Mouse (Mus musculus): ENCODE results near the gene Otulinl. TPM values are rescaled to one million over a fixed set of nuclear protein-coding genes. Genes with fewer than 3 reads are reported as not detected.

Gene Otulinl
- polyA plus RNA-seq, 1 experiment, result 0.09 TPM

DNA sequence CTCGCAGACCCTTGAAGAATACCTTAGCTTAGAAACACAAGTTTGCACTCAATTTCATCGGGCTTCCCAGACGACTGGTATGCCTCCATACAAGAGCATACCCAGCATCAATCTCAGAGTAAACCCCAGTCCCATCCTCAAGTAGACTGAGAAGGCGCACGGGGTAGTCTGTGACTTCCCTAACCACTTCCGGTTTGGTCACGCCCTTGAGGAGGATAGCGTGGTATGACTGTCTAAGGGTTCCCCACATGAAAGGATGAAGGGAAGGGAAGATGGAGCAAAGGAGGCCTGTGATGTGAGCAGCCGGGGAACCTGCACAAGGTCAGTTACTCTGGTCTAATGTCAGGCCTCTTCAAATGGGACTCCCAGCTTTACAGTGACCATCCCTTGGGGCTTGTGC lies 53.6 kb downstream of the Otulinl start:
- Histone ChIP-seq H3K79me3 (ENCODE audit: low read depth) (peaks cover 72% of the 10 kb centered on the region), H3K36me3 (ENCODE audit: control insufficient read depth, insufficient read depth) (peaks cover 55% of the 10 kb centered on the region), H3K4me3 (ENCODE audit: insufficient read depth, poor library complexity, severe bottlenecking) (no peak overlapping the region), H3ac (ENCODE audit: control insufficient read depth, insufficient read length, low read depth) (no peak overlapping the region), H3K27me3 (ENCODE audit: control insufficient read depth, insufficient read depth, insufficient read length) (no peaks in the 10 kb centered on the region), H3K79me2 (ENCODE audit: control insufficient read depth, insufficient read depth) (peaks cover 85% of the 10 kb centered on the region)
- TF ChIP-seq CEBPB (IDR thresholded peaks at IDR 0.05; ENCODE audit: low read depth), result no peak
- no peak for TF ChIP-seq MYOG (IDR thresholded peaks at IDR 0.05; ENCODE audit: control insufficient read depth, extremely low read depth, insufficient read length)
- no peak for TF ChIP-seq USF1 (IDR thresholded peaks at IDR 0.05; ENCODE audit: low read depth)
- TF ChIP-seq CTCF (IDR thresholded peaks at IDR 0.05; ENCODE audit: control insufficient read depth, insufficient read depth, insufficient read length), result no peak
- no peak for TF ChIP-seq MAX (IDR thresholded peaks at IDR 0.05)
- no peak for TF ChIP-seq MYOD1 (IDR thresholded peaks at IDR 0.05; ENCODE audit: control insufficient read depth, insufficient read length, low read depth)
- no peak for TF ChIP-seq FOSL1 (IDR thresholded peaks at IDR 0.05; ENCODE audit: insufficient read depth, low read length, poor library complexity, severe bottlenecking)

DNA sequence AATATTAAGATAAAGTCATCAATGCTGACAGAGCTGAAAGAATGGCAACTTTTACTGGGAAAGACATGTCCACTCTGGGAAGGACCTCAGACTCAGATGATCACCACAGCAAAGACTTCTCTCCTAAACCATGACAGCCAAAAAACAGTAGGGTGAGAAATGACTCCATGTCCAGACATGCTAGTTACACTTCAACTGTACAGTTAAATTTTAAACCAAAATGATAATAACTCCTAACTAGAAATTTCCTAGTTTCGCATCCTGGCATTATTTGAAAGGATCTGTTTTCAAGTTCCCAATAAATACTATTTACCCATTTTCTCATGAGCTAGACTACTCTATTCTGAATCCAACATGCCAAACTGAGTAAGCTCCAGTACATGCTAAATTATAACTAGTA lies 55.1 kb downstream of the Otulinl start:
- H3K4me3 ChIP-seq (ENCODE audit: insufficient read depth, poor library complexity, severe bottlenecking), result no peak overlapping the region
- peaks cover 99% of the 10 kb centered on the region for H3K79me2 ChIP-seq (ENCODE audit: control insufficient read depth, insufficient read depth)
- peaks cover 77% of the 10 kb centered on the region for H3K79me3 ChIP-seq (ENCODE audit: low read depth)
- H3ac ChIP-seq (ENCODE audit: control insufficient read depth, insufficient read length, low read depth), result no peak overlapping the region
- H3K36me3 ChIP-seq (ENCODE audit: control insufficient read depth, insufficient read depth), result peaks cover 65% of the 10 kb centered on the region
- no peak for TF ChIP-seq CTCF (IDR thresholded peaks at IDR 0.05; ENCODE audit: control insufficient read depth, insufficient read depth, insufficient read length)
- TF ChIP-seq MAX (IDR thresholded peaks at IDR 0.05), result no peak
- no peak for TF ChIP-seq FOSL1 (IDR thresholded peaks at IDR 0.05; ENCODE audit: insufficient read depth, low read length, poor library complexity, severe bottlenecking)
- no peak for TF ChIP-seq CEBPB (IDR thresholded peaks at IDR 0.05; ENCODE audit: low read depth)
- no peak for TF ChIP-seq MYOG (IDR thresholded peaks at IDR 0.05; ENCODE audit: control insufficient read depth, extremely low read depth, insufficient read length)
- no peak for TF ChIP-seq MYOD1 (IDR thresholded peaks at IDR 0.05; ENCODE audit: control insufficient read depth, insufficient read length, low read depth)
- TF ChIP-seq USF1 (IDR thresholded peaks at IDR 0.05; ENCODE audit: low read depth), result no peak
- H3K27me3 ChIP-seq (ENCODE audit: control insufficient read depth, insufficient read depth, insufficient read length), result no peaks in the 10 kb centered on the region

DNA sequence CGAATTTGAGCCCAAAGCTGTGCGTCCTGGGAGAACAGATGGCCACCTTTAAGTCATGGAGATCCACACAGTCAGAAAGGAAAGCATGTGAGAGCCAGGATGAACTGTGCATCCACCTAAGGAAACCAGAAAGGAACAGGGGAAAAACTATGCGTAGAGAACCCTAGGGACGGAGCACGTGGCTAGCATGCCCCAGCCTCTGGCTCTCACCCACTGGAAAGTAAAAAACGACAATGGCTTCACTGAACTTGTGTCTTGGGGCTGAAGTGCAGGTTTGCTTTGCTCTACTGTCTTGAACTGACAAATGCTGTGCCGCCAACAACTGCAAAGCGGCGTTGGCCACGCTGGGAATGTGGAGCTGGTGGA lies 55.5 kb downstream of the Otulinl start:
- Histone ChIP-seq H3ac (ENCODE audit: control insufficient read depth, insufficient read length, low read depth) (no peak overlapping the region), H3K36me3 (ENCODE audit: control insufficient read depth, insufficient read depth) (peaks cover 69% of the 10 kb centered on the region), H3K79me2 (ENCODE audit: control insufficient read depth, insufficient read depth) (peaks cover 99% of the 10 kb centered on the region), H3K4me3 (ENCODE audit: insufficient read depth, poor library complexity, severe bottlenecking) (no peak overlapping the region), H3K79me3 (ENCODE audit: low read depth) (peaks cover 77% of the 10 kb centered on the region), H3K27me3 (ENCODE audit: control insufficient read depth, insufficient read depth, insufficient read length) (no peaks in the 10 kb centered on the region)
- TF ChIP-seq USF1 (IDR thresholded peaks at IDR 0.05; ENCODE audit: low read depth) (no peak), FOSL1 (IDR thresholded peaks at IDR 0.05; ENCODE audit: insufficient read depth, low read length, poor library complexity, severe bottlenecking) (no peak), MAX (IDR thresholded peaks at IDR 0.05) (no peak), MYOD1 (IDR thresholded peaks at IDR 0.05; ENCODE audit: control insufficient read depth, insufficient read length, low read depth) (no peak), CTCF (IDR thresholded peaks at IDR 0.05; ENCODE audit: control insufficient read depth, insufficient read depth, insufficient read length) (no peak), MYOG (IDR thresholded peaks at IDR 0.05; ENCODE audit: control insufficient read depth, extremely low read depth, insufficient read length) (no peak), CEBPB (IDR thresholded peaks at IDR 0.05; ENCODE audit: low read depth) (no peak)

DNA sequence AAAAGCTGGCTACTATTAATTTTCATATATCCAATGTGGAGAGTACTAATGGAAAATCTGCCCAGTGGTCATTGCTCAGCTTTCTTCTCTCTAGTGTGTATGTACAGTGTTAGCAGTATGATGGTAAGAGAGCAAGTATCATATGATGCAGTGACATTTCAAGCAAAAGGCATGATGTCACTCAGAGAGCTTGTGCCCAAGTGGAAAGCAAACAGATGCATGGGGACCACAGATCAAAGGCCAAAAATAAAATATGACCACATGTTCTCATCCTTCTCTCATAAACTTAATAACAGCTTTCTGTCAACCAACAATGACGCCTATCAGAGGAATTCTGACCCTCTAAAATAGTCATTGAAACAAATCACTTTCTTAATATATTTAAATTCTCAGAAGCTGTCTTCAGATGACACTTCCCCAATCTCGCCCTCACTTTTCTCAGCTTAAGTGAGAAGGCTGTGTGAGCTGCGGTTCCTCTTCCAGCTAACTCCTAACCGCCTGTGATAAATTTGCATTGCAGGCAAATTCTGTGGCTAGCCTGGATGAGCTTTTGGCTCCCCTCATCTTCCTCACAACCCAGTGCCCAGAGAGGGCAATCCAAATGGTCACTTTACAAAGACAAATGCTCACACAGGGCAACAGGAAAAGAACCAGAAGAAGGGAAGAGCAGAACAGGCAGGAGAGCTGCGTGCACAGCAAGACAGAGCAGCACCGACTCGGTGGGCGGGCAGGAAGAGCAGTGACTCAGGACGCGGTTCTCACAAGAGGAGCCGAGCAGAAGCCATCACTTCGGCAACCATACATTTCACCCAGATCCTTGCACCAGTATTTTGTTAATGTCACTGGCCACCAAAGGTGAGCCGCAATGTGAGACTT lies 56.1 kb downstream of the Otulinl start:
- Histone ChIP-seq H3K4me3 (ENCODE audit: insufficient read depth, poor library complexity, severe bottlenecking) (no peak overlapping the region), H3K36me3 (ENCODE audit: control insufficient read depth, insufficient read depth) (peaks cover 75% of the 10 kb centered on the region), H3K79me2 (ENCODE audit: control insufficient read depth, insufficient read depth) (peaks cover 99% of the 10 kb centered on the region), H3K79me3 (ENCODE audit: low read depth) (peaks cover 77% of the 10 kb centered on the region), H3K27me3 (ENCODE audit: control insufficient read depth, insufficient read depth, insufficient read length) (no peaks in the 10 kb centered on the region), H3ac (ENCODE audit: control insufficient read depth, insufficient read length, low read depth) (no peak overlapping the region)
- TF ChIP-seq CEBPB (IDR thresholded peaks at IDR 0.05; ENCODE audit: low read depth) (no peak), MYOG (IDR thresholded peaks at IDR 0.05; ENCODE audit: control insufficient read depth, extremely low read depth, insufficient read length) (no peak), MYOD1 (IDR thresholded peaks at IDR 0.05; ENCODE audit: control insufficient read depth, insufficient read length, low read depth) (no peak), CTCF (IDR thresholded peaks at IDR 0.05; ENCODE audit: control insufficient read depth, insufficient read depth, insufficient read length) (no peak), MAX (IDR thresholded peaks at IDR 0.05) (no peak), USF1 (IDR thresholded peaks at IDR 0.05; ENCODE audit: low read depth) (no peak), FOSL1 (IDR thresholded peaks at IDR 0.05; ENCODE audit: insufficient read depth, low read length, poor library complexity, severe bottlenecking) (no peak)

DNA sequence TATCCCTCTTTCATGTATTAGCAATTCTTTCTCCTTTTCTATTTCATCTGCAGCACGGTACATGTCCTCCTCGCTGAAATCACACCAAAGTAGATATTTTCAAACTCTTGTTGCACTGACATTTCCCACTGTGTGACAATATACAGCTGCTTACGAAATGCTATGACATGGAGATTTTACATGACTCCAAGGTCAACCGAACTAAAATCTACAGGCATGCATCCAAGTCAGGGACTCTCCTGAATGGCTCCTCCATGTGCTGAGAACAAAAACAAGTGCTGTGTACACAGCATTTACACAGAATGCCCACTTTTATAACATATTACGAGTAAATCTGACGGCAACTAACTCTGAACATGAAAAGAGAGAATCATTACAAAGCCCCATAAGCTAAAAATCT lies 58.1 kb downstream of the Otulinl start:
- no peak for TF ChIP-seq CTCF (IDR thresholded peaks at IDR 0.05; ENCODE audit: control insufficient read depth, insufficient read depth, insufficient read length)
- no peak for TF ChIP-seq MYOG (IDR thresholded peaks at IDR 0.05; ENCODE audit: control insufficient read depth, extremely low read depth, insufficient read length)
- TF ChIP-seq USF1 (IDR thresholded peaks at IDR 0.05; ENCODE audit: low read depth), result no peak
- no peak for TF ChIP-seq CEBPB (IDR thresholded peaks at IDR 0.05; ENCODE audit: low read depth)
- TF ChIP-seq MYOD1 (IDR thresholded peaks at IDR 0.05; ENCODE audit: control insufficient read depth, insufficient read length, low read depth), result no peak

More for the DNA sequence above, 58.1 kb downstream of the Otulinl start:
- Histone ChIP-seq H3K79me3 (ENCODE audit: low read depth) (peaks cover 59% of the 10 kb centered on the region), H3ac (ENCODE audit: control insufficient read depth, insufficient read length, low read depth) (no peak overlapping the region), H3K27me3 (ENCODE audit: control insufficient read depth, insufficient read depth, insufficient read length) (no peaks in the 10 kb centered on the region), H3K79me2 (ENCODE audit: control insufficient read depth, insufficient read depth) (peaks cover 81% of the 10 kb centered on the region), H3K4me3 (ENCODE audit: insufficient read depth, poor library complexity, severe bottlenecking) (no peak overlapping the region), H3K36me3 (ENCODE audit: control insufficient read depth, insufficient read depth) (peaks cover 91% of the 10 kb centered on the region)

Measured in C2C12 (cell line).